Mouse (Mus musculus): ENCODE measurements around the gene Smpdl3a. TPM values are rescaled to one million over a fixed set of nuclear protein-coding genes. Genes with fewer than 3 reads are reported as not detected.

Gene Smpdl3a
- polyA plus RNA-seq, 1 experiment from 2014 or later = 29.0 TPM

GRCm38 (mm10) chr10:57784131-57784875, 9.8 kb upstream of the Smpdl3a start:
- 0 out of 2 replicates have a peak, but pooled peaks have one; percentile 19 for ATAC-seq (ENCODE audit: low read depth)
- WGBS (ENCODE audit: insufficient replicate concordance) = 31% methylated on average over 7 of the region's 7 CpGs
- Histone ChIP-seq H3K36me3 (ENCODE audit: control insufficient read depth, insufficient read depth) (no peaks in the 10 kb centered on the region), H3K4me3 (ENCODE audit: low read depth, low read length) (no peak overlapping the region), H3K4me2 (ENCODE audit: low read depth, low read length) (no peak overlapping the region), H3K27me3 (ENCODE audit: control insufficient read depth, insufficient read depth, low read depth, low read length) (no peaks in the 10 kb centered on the region), H3K9ac (ENCODE audit: low read depth, low read length) (no peak overlapping the region), H3K4me1 (ENCODE audit: control insufficient read depth, low read depth, low read length) (no peaks in the 10 kb centered on the region), H3K27ac (ENCODE audit: low read length) (no peak overlapping the region), H3K9me3 (replicated peaks; ENCODE audit: control insufficient read depth, low read length) (no peaks in the 10 kb centered on the region)

DNA sequence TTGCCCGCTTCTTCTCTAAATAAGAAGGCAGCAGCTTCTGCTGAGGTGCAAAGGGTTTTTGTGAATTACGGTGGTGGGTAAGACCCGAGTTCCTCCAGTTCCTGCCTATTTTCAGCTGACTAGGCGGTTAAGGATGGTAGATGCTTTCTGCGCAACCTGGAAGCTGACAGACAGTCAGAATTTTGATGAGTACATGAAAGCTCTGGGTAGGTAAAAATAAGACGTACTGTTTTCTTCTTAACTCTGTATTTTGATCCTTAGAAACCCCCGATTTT, 9.3 kb upstream of the Smpdl3a start, which contains the start of gene Fabp7:
TSS of gene Fabp7 (plus strand) at position 6 of the 275 bp plus-strand sequence.
- Histone ChIP-seq H3K9me3 (replicated peaks; ENCODE audit: control insufficient read depth, low read length) (no peaks in the 10 kb centered on the region), H3K36me3 (ENCODE audit: control insufficient read depth, insufficient read depth) (no peaks in the 10 kb centered on the region), H3K4me3 (ENCODE audit: low read depth, low read length) (no peak within 1 kb of the TSS), H3K4me1 (ENCODE audit: control insufficient read depth, low read depth, low read length) (no peaks in the 10 kb centered on the region), H3K27ac (ENCODE audit: low read length) (no peak within 1 kb of the TSS), H3K9ac (ENCODE audit: low read depth, low read length) (no peak within 1 kb of the TSS), H3K27me3 (ENCODE audit: control insufficient read depth, insufficient read depth, low read depth, low read length) (no peaks in the 10 kb centered on the region), H3K4me2 (ENCODE audit: low read depth, low read length) (no peak within 1 kb of the TSS)
- ATAC-seq (ENCODE audit: low read depth) = no peak
- 38% methylated on average over 7 of the region's 7 CpGs for WGBS (ENCODE audit: insufficient replicate concordance)

GRCm38 (mm10) chr10:57785552-57785951, 8.6 kb upstream of the Smpdl3a start:
- no peak overlapping the region for H3K4me3 ChIP-seq (ENCODE audit: low read depth, low read length)
- no peak overlapping the region for H3K27ac ChIP-seq (ENCODE audit: low read length)
- no peaks in the 10 kb centered on the region for H3K36me3 ChIP-seq (ENCODE audit: control insufficient read depth, insufficient read depth)
- 58% methylated on average over 2 of the region's 2 CpGs for WGBS (ENCODE audit: insufficient replicate concordance)
- H3K9me3 ChIP-seq (replicated peaks; ENCODE audit: control insufficient read depth, low read length) = no peaks in the 10 kb centered on the region
- no peak overlapping the region for H3K4me2 ChIP-seq (ENCODE audit: low read depth, low read length)
- no peak overlapping the region for H3K9ac ChIP-seq (ENCODE audit: low read depth, low read length)
- no peak for ATAC-seq (ENCODE audit: low read depth)
- H3K4me1 ChIP-seq (ENCODE audit: control insufficient read depth, low read depth, low read length) = no peaks in the 10 kb centered on the region
- no peaks in the 10 kb centered on the region for H3K27me3 ChIP-seq (ENCODE audit: control insufficient read depth, insufficient read depth, low read depth, low read length)

DNA sequence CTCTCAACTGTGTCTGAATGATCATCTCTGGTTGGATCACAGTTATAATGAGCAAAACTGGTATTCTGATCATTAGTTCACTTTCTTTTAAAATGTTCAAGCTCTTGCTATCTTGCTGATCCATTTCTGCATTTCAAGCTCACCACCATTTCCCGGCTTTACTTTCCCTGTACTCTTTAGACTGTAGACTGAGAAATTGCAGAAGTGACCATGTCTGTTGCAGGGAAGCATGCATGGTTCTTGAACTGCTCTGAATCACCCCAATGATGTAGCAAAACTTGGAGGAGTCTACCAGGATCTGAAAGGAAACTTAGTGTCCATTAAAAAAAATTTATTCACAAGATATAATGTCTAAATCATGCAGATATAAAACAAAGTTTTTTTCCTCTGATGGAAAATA, 1.2 kb upstream of the Smpdl3a start:
- no peaks in the 10 kb centered on the region for H3K9me3 ChIP-seq (replicated peaks; ENCODE audit: control insufficient read depth, low read length)
- no peak overlapping the region for H3K27ac ChIP-seq (ENCODE audit: low read length)
- 62% methylated on average over 1 of the region's 1 CpGs for WGBS (ENCODE audit: insufficient replicate concordance)
- H3K4me1 ChIP-seq (ENCODE audit: control insufficient read depth, low read depth, low read length) = peaks cover 16% of the 10 kb centered on the region
- H3K9ac ChIP-seq (ENCODE audit: low read depth, low read length) = no peak overlapping the region
- no peaks in the 10 kb centered on the region for H3K36me3 ChIP-seq (ENCODE audit: control insufficient read depth, insufficient read depth)
- no peak overlapping the region for H3K4me2 ChIP-seq (ENCODE audit: low read depth, low read length)
- ATAC-seq (ENCODE audit: low read depth) = no peak
- no peaks in the 10 kb centered on the region for H3K27me3 ChIP-seq (ENCODE audit: control insufficient read depth, insufficient read depth, low read depth, low read length)
- H3K4me3 ChIP-seq (ENCODE audit: low read depth, low read length) = no peak overlapping the region

GRCm38 (mm10) chr10:57794491-57795461, 641 bp downstream of the Smpdl3a start:
- peaks cover 16% of the 10 kb centered on the region for H3K4me1 ChIP-seq (ENCODE audit: control insufficient read depth, low read depth, low read length)
- H3K9me3 ChIP-seq (replicated peaks; ENCODE audit: control insufficient read depth, low read length) = no peaks in the 10 kb centered on the region
- ATAC-seq (ENCODE audit: low read depth) = peak; percentile 82
- under 1% methylated on average over 44 of the region's 44 CpGs for WGBS (ENCODE audit: insufficient replicate concordance)
- peak overlapping the region; percentile 92 for H3K9ac ChIP-seq (ENCODE audit: low read depth, low read length)
- H3K27ac ChIP-seq (ENCODE audit: low read length) = peak overlapping the region; percentile 81
- no peaks in the 10 kb centered on the region for H3K27me3 ChIP-seq (ENCODE audit: control insufficient read depth, insufficient read depth, low read depth, low read length)
- no peaks in the 10 kb centered on the region for H3K36me3 ChIP-seq (ENCODE audit: control insufficient read depth, insufficient read depth)
- H3K4me3 ChIP-seq (ENCODE audit: low read depth, low read length) = peak overlapping the region; percentile 79
- H3K4me2 ChIP-seq (ENCODE audit: low read depth, low read length) = peak overlapping the region; percentile 86

DNA sequence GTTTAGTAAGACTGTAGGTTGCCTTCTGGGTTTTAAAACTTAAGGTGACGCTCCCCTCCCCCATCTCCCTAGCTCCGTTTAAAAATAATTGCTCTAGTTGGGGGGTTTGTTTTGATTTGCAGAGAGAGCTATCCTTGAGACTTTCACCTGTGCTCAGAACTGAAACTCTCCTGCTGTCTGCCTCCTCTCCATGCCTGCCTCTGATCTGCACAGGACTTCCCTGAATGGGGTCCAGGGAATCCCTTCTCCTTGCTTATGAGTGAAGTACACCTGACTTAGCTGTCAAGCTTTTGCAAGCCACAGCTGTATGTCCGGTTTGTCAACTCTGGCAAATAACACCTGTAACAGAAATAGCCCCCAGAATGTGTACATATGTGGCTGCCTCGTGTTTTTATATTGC, 1.4 kb downstream of the Smpdl3a start:
- H3K9ac ChIP-seq (ENCODE audit: low read depth, low read length) = peak overlapping the region; percentile 92
- no peaks in the 10 kb centered on the region for H3K36me3 ChIP-seq (ENCODE audit: control insufficient read depth, insufficient read depth)
- H3K9me3 ChIP-seq (replicated peaks; ENCODE audit: control insufficient read depth, low read length) = no peaks in the 10 kb centered on the region
- no peaks in the 10 kb centered on the region for H3K27me3 ChIP-seq (ENCODE audit: control insufficient read depth, insufficient read depth, low read depth, low read length)
- H3K4me3 ChIP-seq (ENCODE audit: low read depth, low read length) = peak overlapping the region; percentile 79
- WGBS (ENCODE audit: insufficient replicate concordance) = 26% methylated on average over 4 of the region's 4 CpGs
- peak overlapping the region; percentile 81 for H3K27ac ChIP-seq (ENCODE audit: low read length)
- H3K4me1 ChIP-seq (ENCODE audit: control insufficient read depth, low read depth, low read length) = peaks cover 16% of the 10 kb centered on the region
- H3K4me2 ChIP-seq (ENCODE audit: low read depth, low read length) = peak overlapping the region; percentile 86
- no peak for ATAC-seq (ENCODE audit: low read depth)

DNA sequence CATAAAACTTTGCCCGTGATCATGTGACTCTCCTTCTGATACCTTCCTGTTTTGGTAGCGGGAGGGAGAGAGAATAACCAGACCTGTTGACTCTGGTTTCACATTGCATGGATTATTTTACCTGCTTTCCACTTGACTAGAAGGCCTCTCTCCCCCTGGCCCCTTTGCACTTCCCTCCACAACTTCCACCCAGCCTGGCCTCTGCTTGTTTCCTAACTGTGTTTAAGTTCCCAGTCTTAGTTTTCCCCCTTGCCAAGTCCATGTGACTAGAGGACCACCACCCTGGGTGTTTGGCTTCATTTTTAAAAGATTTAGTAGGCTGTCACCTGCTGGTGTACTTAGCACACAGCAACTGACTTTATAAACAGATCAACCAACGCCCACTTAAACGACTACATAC, 1.9 kb downstream of the Smpdl3a start:
- WGBS (ENCODE audit: insufficient replicate concordance) = 19% methylated on average over 4 of the region's 4 CpGs
- peak overlapping the region; percentile 81 for H3K27ac ChIP-seq (ENCODE audit: low read length)
- H3K9ac ChIP-seq (ENCODE audit: low read depth, low read length) = peak overlapping the region; percentile 92
- H3K4me2 ChIP-seq (ENCODE audit: low read depth, low read length) = peak overlapping the region; percentile 86
- ATAC-seq (ENCODE audit: low read depth) = no peak
- H3K27me3 ChIP-seq (ENCODE audit: control insufficient read depth, insufficient read depth, low read depth, low read length) = no peaks in the 10 kb centered on the region
- H3K9me3 ChIP-seq (replicated peaks; ENCODE audit: control insufficient read depth, low read length) = no peaks in the 10 kb centered on the region
- no peaks in the 10 kb centered on the region for H3K36me3 ChIP-seq (ENCODE audit: control insufficient read depth, insufficient read depth)
- H3K4me3 ChIP-seq (ENCODE audit: low read depth, low read length) = peak overlapping the region; percentile 79
- H3K4me1 ChIP-seq (ENCODE audit: control insufficient read depth, low read depth, low read length) = peaks cover 16% of the 10 kb centered on the region

DNA sequence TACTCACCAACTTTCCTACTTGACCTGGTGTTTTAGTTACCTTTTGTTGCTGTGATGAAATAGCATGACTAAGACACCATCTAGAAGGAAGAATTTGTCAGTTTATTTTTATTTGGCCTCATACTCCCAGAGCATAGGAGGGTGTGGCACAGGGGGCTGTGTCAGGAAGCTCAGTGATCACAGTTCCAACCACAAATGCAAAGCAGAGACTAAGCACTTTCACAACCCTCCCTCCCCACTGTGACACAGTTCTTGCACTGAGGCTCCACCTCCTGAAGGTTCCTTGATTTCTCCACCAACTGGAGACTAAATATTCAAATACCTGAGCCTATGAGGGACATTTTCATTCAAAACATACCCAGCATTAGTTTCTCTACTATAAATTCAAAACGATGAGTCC, 5.4 kb downstream of the Smpdl3a start:
- H3K4me2 ChIP-seq (ENCODE audit: low read depth, low read length) = no peak overlapping the region
- ATAC-seq (ENCODE audit: low read depth) = no peak

GRCm38 (mm10) chr10:57807754-57808153, 13.6 kb downstream of the Smpdl3a start:
- H3K4me3 ChIP-seq (ENCODE audit: low read depth, low read length) = no peak overlapping the region
- peak; percentile 99 for ATAC-seq (ENCODE audit: low read depth)
- no peaks in the 10 kb centered on the region for H3K9me3 ChIP-seq (replicated peaks; ENCODE audit: control insufficient read depth, low read length)
- peak overlapping the region; percentile 18; the same call in 1 of the 2 replicates for H3K4me2 ChIP-seq (ENCODE audit: low read depth, low read length)
- peaks cover 2% of the 10 kb centered on the region; the same call in 1 of the 2 replicates for H3K36me3 ChIP-seq (ENCODE audit: control insufficient read depth, insufficient read depth)
- H3K4me1 ChIP-seq (ENCODE audit: control insufficient read depth, low read depth, low read length) = peaks cover 9% of the 10 kb centered on the region
- 35% methylated on average over 6 of the region's 6 CpGs for WGBS (ENCODE audit: insufficient replicate concordance)
- no peaks in the 10 kb centered on the region for H3K27me3 ChIP-seq (ENCODE audit: control insufficient read depth, insufficient read depth, low read depth, low read length)
- H3K27ac ChIP-seq (ENCODE audit: low read length) = no peak overlapping the region
- no peak overlapping the region for H3K9ac ChIP-seq (ENCODE audit: low read depth, low read length)

More for the DNA sequence above, 5.4 kb downstream of the Smpdl3a start:
- peaks cover 10% of the 10 kb centered on the region for H3K4me1 ChIP-seq (ENCODE audit: control insufficient read depth, low read depth, low read length)
- H3K9me3 ChIP-seq (replicated peaks; ENCODE audit: control insufficient read depth, low read length) = no peaks in the 10 kb centered on the region
- WGBS (ENCODE audit: insufficient replicate concordance) = 85% methylated on average over 1 of the region's 1 CpGs
- H3K36me3 ChIP-seq (ENCODE audit: control insufficient read depth, insufficient read depth) = no peaks in the 10 kb centered on the region
- no peak overlapping the region for H3K4me3 ChIP-seq (ENCODE audit: low read depth, low read length)
- H3K9ac ChIP-seq (ENCODE audit: low read depth, low read length) = no peak overlapping the region
- H3K27ac ChIP-seq (ENCODE audit: low read length) = no peak overlapping the region
- H3K27me3 ChIP-seq (ENCODE audit: control insufficient read depth, insufficient read depth, low read depth, low read length) = no peaks in the 10 kb centered on the region
